Mouse (Mus musculus) common myeloid progenitor, adult 5-6 weeks (primary cell): Measurements from ENCODE around the gene Sos1. TPM values are rescaled to one million over a fixed set of nuclear protein-coding genes. Genes with fewer than 3 reads are reported as not detected.

Source experiments
- ATAC-seq: replicated peaks from 2 replicates; pipeline ENCODE4 v1.8.0; 2016; ENCODE audit warnings: low read depth, mild to moderate bottlenecking, moderate TSS enrichment, inconsistent platforms; ENCODE audit not compliant: poor library complexity, severe bottlenecking
- total RNA-seq: library from RNA; stranded (forward); fragments of 200-1000, 187-1606 nt; gene quantifications from 2 replicates; pipeline ENCODE4 v1.2.3, GENCODE M21; 2017

The Sos1 gene
- total RNA-seq, result 14.6 and 22.4 TPM in 2 replicates

- peak; percentile 60 for ATAC-seq
Measured at GRCm38 (mm10) chr17:80480031-80480854, at the start of gene Sos1. TSS of gene Sos1 (minus strand) at chr17:80480453.

- no peak for ATAC-seq
Measured at GRCm38 (mm10) chr17:80523231-80523630, 43.0 kb upstream of the Sos1 start.

- no peak for ATAC-seq
Measured at GRCm38 (mm10) chr17:80522229-80522556, 41.9 kb upstream of the Sos1 start.

- no peak for ATAC-seq
Measured at GRCm38 (mm10) chr17:80521521-80522228, 41.4 kb upstream of the Sos1 start.

- ATAC-seq, result no peak
Measured at GRCm38 (mm10) chr17:80520537-80520936, 40.3 kb upstream of the Sos1 start.

GRCm38 (mm10) chr17:80518811-80519210, 38.6 kb upstream of the Sos1 start:
- no peak for ATAC-seq

GRCm38 (mm10) chr17:80517244-80517643, 37.0 kb upstream of the Sos1 start:
- ATAC-seq, result no peak

GRCm38 (mm10) chr17:80515956-80516355, 35.7 kb upstream of the Sos1 start:
- ATAC-seq, result no peak

GRCm38 (mm10) chr17:80515513-80515912, 35.3 kb upstream of the Sos1 start:
- ATAC-seq, result no peak

- peak; percentile 56 for ATAC-seq
Measured at GRCm38 (mm10) chr17:80513766-80514165, 33.5 kb upstream of the Sos1 start.

GRCm38 (mm10) chr17:80510459-80510855, 30.2 kb upstream of the Sos1 start:
- no peak for ATAC-seq

GRCm38 (mm10) chr17:80509494-80510458, 29.5 kb upstream of the Sos1 start:
- ATAC-seq, result no peak

GRCm38 (mm10) chr17:80505766-80506165, 25.5 kb upstream of the Sos1 start:
- ATAC-seq, result no peak

GRCm38 (mm10) chr17:80505342-80505741, 25.1 kb upstream of the Sos1 start:
- no peak for ATAC-seq

- peak; percentile 57 for ATAC-seq
Measured at GRCm38 (mm10) chr17:80501805-80502172, 21.5 kb upstream of the Sos1 start.

GRCm38 (mm10) chr17:80501037-80501804, 21.0 kb upstream of the Sos1 start:
- peak; percentile 23 for ATAC-seq

- ATAC-seq, result no peak
Measured at GRCm38 (mm10) chr17:80500025-80500424, 19.8 kb upstream of the Sos1 start.

- ATAC-seq, result peak; percentile 23; the same call in 1 of the 2 replicates
Measured at GRCm38 (mm10) chr17:80498600-80499268, 18.5 kb upstream of the Sos1 start.

- no peak for ATAC-seq
Measured at GRCm38 (mm10) chr17:80497183-80497601, 16.9 kb upstream of the Sos1 start.
